Mouse (Mus musculus): ENCODE measurements at regions not wholly inside any gene's neighbourhood (a gene's known extent, or its start where the extent isn't known, plus 50 kb on each side); places are given as distances from the start of the nearest gene placed in this dataset.

DNA sequence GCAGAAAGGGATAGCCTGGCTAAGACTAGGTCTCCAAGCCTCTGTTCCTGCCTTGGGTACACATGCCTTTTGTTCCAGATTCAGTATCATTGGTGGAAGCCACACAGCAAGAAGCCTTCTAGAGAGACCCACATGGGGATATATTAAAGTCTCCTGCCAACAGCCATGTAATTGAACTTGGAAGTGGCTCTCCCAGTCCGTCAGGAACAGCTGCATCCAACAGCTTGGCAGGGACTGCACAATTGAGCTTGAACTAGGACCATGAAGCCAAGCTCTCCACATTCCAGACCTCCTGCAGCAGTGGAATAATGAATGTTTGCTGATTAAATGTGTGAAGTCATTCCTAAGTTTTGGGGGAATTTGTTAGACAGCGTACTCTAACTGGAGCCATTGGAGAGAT is 94.5 kb downstream of the Gpr139 start:
- peak; percentile 41 for DNase-seq
- intact Hi-C loops (cut with DNase I): no loop called here

DNA sequence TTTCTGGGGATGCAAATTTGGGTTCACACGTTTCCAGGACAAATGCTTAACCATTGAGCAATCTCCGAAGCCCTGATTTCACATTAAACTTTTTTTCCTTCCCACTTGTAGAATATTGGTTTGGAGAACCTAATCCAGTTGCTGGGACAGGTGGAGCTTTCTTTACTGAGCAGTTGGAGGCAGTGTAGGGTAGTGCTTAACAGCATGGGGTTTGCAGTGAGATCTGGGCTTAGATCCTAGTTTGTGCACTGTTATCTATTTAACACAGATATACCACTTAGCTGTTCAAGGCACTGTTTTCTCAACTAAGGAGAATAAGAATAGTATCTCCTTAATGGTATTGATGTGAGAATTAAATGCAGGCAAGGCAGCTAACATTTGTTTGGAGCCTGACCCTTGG is 93.5 kb upstream of the Gprc5b start:
- intact Hi-C loops (cut with DNase I): no loop called here
- DNase-seq: no peak

DNA sequence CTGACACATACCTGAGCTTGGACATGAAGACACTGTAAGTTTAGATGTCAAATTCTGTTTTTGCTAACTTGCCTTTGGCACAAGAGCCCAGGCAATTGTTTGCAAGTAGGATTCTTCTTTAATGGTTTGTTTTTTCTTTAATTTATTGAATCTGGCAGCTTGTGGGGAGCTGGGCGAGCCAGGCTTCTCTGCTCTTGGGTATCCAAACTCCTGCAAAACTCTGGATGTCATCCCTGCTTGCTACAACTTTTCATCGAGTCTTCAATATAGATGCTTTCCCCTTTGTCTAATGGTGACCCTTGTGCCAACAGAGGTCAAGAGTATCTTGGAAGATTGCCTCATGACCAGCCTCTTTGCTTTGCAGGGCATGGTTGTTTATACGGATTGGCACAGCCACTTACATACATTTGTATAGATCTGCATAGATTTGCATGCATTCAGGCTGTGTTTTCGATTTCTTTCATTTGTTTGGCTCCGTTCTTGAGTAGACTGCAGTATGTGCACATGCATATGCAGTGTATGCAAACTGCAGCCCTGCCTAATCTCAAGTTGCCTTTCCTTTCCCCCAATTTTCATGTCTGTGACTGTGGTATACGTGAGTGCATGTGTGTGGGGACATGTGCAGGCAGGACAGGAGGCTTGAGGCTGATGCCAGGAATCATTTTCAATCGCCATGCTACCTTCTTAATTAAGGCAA is 92.9 kb upstream of the Gprc5b start:
- intact Hi-C loops (cut with DNase I): no loop called here
- DNase-seq: no peak

DNA sequence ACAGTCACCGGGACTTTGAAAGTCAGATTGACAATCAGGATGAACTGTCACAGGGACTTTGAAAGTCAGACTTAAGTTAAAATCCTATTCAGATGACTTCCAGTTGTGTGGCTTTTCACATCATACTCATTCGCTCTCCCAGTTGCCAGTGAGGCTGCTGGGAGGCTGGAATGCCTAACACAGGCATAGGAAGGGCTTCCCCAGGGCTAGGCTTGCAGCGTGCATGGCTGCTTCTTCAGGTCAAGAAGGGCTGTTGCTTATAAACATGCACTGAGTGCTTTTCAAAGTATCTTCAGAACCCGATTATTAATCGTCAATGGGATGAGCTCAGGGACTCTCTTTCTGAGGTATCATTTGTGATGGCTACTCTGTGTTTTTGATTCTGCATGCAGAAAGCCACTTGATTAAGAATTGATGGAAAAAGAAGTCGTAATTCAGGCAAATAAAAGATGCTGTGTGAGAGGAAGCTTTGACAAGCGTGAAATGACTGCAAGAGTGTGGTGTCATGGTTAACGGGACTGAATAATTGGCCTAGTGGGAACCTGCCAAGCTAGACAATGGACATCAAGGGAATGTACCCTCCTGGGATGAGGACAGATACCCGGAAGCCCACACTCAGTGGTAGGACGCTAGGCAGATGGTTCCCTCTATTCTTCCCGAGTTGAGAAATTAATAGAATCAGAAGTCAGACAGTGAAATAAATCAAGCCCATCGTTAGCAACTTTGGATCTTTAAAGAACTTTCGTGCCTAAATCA is 90.9 kb upstream of the Gprc5b start:
- intact Hi-C loops (cut with DNase I): no loop called here
- peak; percentile 5 for DNase-seq

DNA sequence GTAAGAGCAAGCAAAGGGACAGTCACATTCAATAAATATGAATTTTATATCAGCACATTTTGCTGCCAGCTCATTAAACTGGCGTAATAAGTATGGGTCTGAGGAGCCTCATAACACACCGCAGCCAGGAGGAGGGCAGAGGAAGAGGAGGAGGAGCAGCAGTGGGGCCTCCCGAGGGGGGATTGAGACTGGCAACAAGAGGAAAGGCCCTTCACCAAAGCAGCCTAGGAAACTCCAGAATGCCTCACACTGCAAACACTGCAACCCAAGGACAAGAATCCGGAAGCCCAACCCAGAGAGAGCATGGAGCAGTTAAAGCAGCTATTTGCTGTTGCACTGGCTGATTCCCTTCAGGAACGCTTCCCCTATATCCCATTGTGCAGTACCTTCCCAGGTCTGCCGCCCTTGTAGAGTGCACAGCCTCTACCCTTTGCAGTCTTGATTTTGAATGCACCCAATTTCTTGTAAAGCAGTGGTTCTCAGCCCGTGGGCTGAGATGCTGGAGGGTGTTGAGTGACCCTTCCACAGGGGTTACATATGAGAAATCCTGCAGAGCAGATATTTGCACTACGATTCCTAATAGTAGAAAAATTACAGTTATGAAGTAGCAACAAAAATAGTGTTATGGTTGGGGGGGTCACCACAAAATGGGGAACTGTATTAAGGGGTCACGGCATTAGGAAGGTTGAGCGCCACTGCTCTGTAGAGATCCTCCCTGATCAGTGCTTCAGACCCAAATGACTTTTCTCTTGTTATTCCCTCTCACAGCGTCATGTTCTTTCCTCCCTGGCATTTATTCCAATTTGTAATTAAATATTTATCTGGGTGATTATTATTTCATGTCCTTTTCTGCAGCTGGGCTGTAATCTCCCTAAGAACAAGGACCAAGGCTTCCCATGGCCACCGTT is 82.0 kb upstream of the Gprc5b start:
- intact Hi-C loops (cut with DNase I): no loop called here
- peak; percentile 30 for DNase-seq

DNA sequence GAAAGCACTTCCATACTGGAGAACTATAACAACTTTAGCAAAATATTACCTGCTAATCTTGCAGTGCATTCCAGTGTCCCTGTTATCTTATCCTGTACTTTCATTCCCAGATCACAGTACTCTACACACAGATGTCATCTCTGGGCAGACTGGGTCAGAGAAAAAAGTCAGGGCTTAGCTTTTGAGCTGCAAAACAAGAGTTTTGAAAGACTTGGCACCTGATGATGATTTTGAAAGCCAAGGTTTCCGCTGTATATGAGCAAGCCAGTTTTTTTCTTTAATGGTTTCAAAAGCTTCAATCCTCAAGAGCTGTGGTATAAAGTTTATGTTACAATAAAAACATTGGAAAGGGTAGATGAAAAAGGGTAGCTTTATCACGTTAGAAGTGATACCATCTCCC is 71.0 kb upstream of the Gprc5b start:
- DNase-seq: no peak

More for the DNA sequence above, 71.0 kb upstream of the Gprc5b start:
- intact Hi-C loops (cut with DNase I): no loop called here
